Mouse (Mus musculus) heart, adult 11 months (tissue): Measurements from ENCODE around the gene Gm12790.
"Not testable (repeated sequence)": the region's sequence is repeated elsewhere in the genome, so short reads cannot be mapped to it uniquely, and the experiment has no call there.

Experiments
- DNase-seq: peaks from one replicate; pipeline ENCODE4 v3.0.0; 2022

Gene Gm12790

GRCm38 (mm10) chr4:101980949-101981348, at the start of gene Gm12790:
Gene Gm12790, minus strand, starts transcription at chr4:101981049.
- not testable (repeated sequence) for DNase-seq

- DNase-seq: no peak
Observed at GRCm38 (mm10) chr4:102026619-102027018, 45.8 kb upstream of the Gm12790 start.

- no peak for DNase-seq
Observed at GRCm38 (mm10) chr4:101998267-101998922, 17.5 kb upstream of the Gm12790 start.

- no peak for DNase-seq
Observed at GRCm38 (mm10) chr4:101997426-101997825, 16.6 kb upstream of the Gm12790 start.

- DNase-seq: peak; percentile 2
Observed at GRCm38 (mm10) chr4:101986326-101986725, 5.5 kb upstream of the Gm12790 start, which contains the start of gene Gm12789. Gene Gm12789, plus strand, starts transcription at chr4:101986626.

GRCm38 (mm10) chr4:101985678-101986077, 4.8 kb upstream of the Gm12790 start:
- no peak for DNase-seq

- not testable (repeated sequence) for DNase-seq
Observed at GRCm38 (mm10) chr4:101940107-101940506, 40.7 kb downstream of the Gm12790 start, which contains the start of gene Gm12794. Gene Gm12794, plus strand, starts transcription at chr4:101940407.
